Mouse (Mus musculus): ENCODE measurements around the gene Tmem45a.

Tmem45a gene

GRCm38 (mm10) chr16:56799541-56800029 lies 86.4 kb downstream of the Tmem45a start:
- in situ Hi-C loops (cut with MboI; ENCODE audit: unreplicated experiment in 2 of 2) = loop anchor here in 1 of 2 experiments (10.0 kb wide), 1 partner anchor 795 kb away; no protein-coding TSS in a partner anchor

GRCm38 (mm10) chr16:56798873-56799272 lies 87.1 kb downstream of the Tmem45a start:
- in situ Hi-C loops (cut with MboI; ENCODE audit: unreplicated experiment in 2 of 2) = loop anchor here in 1 of 2 experiments (10.0 kb wide), 1 partner anchor 796 kb away; no protein-coding TSS in a partner anchor

GRCm38 (mm10) chr16:56795481-56796139 lies 90.4 kb downstream of the Tmem45a start, which contains the start of gene Adgrg7:
Gene Adgrg7, minus strand, starts transcription at chr16:56795855.
- in situ Hi-C loops (cut with MboI; ENCODE audit: unreplicated experiment in 2 of 2) = loop anchor here in 1 of 2 experiments (10.0 kb wide), 1 partner anchor 799 kb away; no protein-coding TSS in a partner anchor

- in situ Hi-C loops (cut with MboI; ENCODE audit: unreplicated experiment in 2 of 2) = loop anchor here in 1 of 2 experiments (10.0 kb wide), 1 partner anchor 800 kb away; no protein-coding TSS in a partner anchor
Measured at GRCm38 (mm10) chr16:56794383-56795144, 91.4 kb downstream of the Tmem45a start.

GRCm38 (mm10) chr16:56793778-56794177 lies 92.2 kb downstream of the Tmem45a start:
- in situ Hi-C loops (cut with MboI; ENCODE audit: unreplicated experiment in 2 of 2) = loop anchor here in 1 of 2 experiments (10.0 kb wide), 1 partner anchor 801 kb away; no protein-coding TSS in a partner anchor

- in situ Hi-C loops (cut with MboI; ENCODE audit: unreplicated experiment in 2 of 2) = loop anchor here in 1 of 2 experiments (10.0 kb wide), 1 partner anchor 809 kb away; no protein-coding TSS in a partner anchor
Measured at GRCm38 (mm10) chr16:56785943-56786342, 100.0 kb downstream of the Tmem45a start.

GRCm38 (mm10) chr16:56771163-56772105 lies 114.5 kb downstream of the Tmem45a start:
- in situ Hi-C loops (cut with MboI; ENCODE audit: unreplicated experiment in 2 of 2) = loop anchor here (5.0 to 25.0 kb wide), 3 partner anchors 321 to 416 kb away; partner anchors contain the start of gene Nit2 (in 1 of the 2)

All from v-Abl transformed pro-B cells (cell line).